Mouse (Mus musculus) neural tube, embryonic 15.5 days (tissue): ENCODE measurements around the gene Fam111a. TPM values are rescaled to one million over a fixed set of nuclear protein-coding genes. Genes with fewer than 3 reads are reported as not detected.
"Not testable (repeated sequence)": the region's sequence is repeated elsewhere in the genome, so short reads cannot be mapped to it uniquely, and the experiment has no call there.

Experiments
- ATAC-seq: fragments of 200-750 bp; cut with Nextera tagmentation; 2 replicates; pipeline ENCODE4 v1.8.0; 2017; ENCODE audit warnings: mild to moderate bottlenecking, moderate TSS enrichment, moderate library complexity; ENCODE audit not compliant: low FRiP score
- H3K27ac ChIP-seq: fragments of 300-500 bp; sonication (generic); replicated peaks from 2 replicates; pipeline ENCODE4 v1.5.1; 2015; ENCODE audit warnings: mild to moderate bottlenecking, inconsistent platforms
- H3K27me3 ChIP-seq: fragments of 300-500 bp; sonication (generic); replicated peaks from 2 replicates; pipeline ENCODE4 v1.6.1; 2015; ENCODE audit warnings: inconsistent platforms
- H3K36me3 ChIP-seq: fragments of 300-500 bp; sonication (generic); 2 replicates; pipeline ENCODE4 v1.6.1; 2015; ENCODE audit warnings: inconsistent platforms
- H3K4me1 ChIP-seq: fragments of 300-500 bp; sonication (generic); 2 replicates; pipeline ENCODE4 v1.6.1; 2015; ENCODE audit warnings: inconsistent platforms
- H3K4me2 ChIP-seq: fragments of 300-500 bp; sonication (generic); 2 replicates; pipeline ENCODE4 v1.6.1; 2015; ENCODE audit warnings: inconsistent platforms, mild to moderate bottlenecking, moderate library complexity
- H3K4me3 ChIP-seq: fragments of 300-500 bp; sonication (generic); replicated peaks from 2 replicates; pipeline ENCODE4 v1.5.1; 2015; ENCODE audit warnings: mild to moderate bottlenecking, inconsistent platforms
- H3K9ac ChIP-seq: fragments of 300-500 bp; sonication (generic); replicated peaks from 2 replicates; pipeline ENCODE4 v1.6.1; 2015; ENCODE audit warnings: mild to moderate bottlenecking, inconsistent platforms
- H3K9me3 ChIP-seq: fragments of 300-500 bp; sonication (generic); replicated peaks from 2 replicates; pipeline ENCODE4 v1.6.1; 2016; ENCODE audit warnings: inconsistent platforms
- WGBS: fragments of 180-500 bp; shearing (Covaris S2); methylation state at CpG from one replicate; pipeline ENCODE4 v1.1.7; 2015; ENCODE audit warnings: mixed read lengths; 5-methylcytosine and 5-hydroxymethylcytosine counted together
- polyA plus RNA-seq: library from polyadenylated mRNA; unstranded; fragments of >200 nt; fragmentation: Nextera tagmentation; extraction: Ambion mirVana; gene quantifications from 2 replicates; pipeline ENCODE4 v1.2.1, GENCODE M21; 2015

Gene Fam111a
- 6.2 and 11.7 TPM in 2 replicates for polyA plus RNA-seq

GRCm38 (mm10) chr19:12545440-12545839 lies at the start of gene Fam111a:
Gene Fam111a (plus strand): TSS chr19:12545740.
- H3K27me3 ChIP-seq, H3K4me2 ChIP-seq, H3K9me3 ChIP-seq, H3K9ac ChIP-seq, H3K27ac ChIP-seq, H3K4me1 ChIP-seq, ATAC-seq, H3K4me3 ChIP-seq, H3K36me3 ChIP-seq: not testable (repeated sequence)
- 94% methylated on average over 11 of the region's 11 CpGs for WGBS

GRCm38 (mm10) chr19:12496241-12496640 lies 49.3 kb upstream of the Fam111a start:
- 46% methylated on average over 2 of the region's 2 CpGs for WGBS
- Histone ChIP-seq H3K36me3 (peaks cover 9% of the 10 kb centered on the region), H3K9ac (no peak overlapping the region), H3K27me3 (no peaks in the 10 kb centered on the region), H3K9me3 (no peaks in the 10 kb centered on the region), H3K4me1 (peaks cover 67% of the 10 kb centered on the region), H3K4me2 (no peak overlapping the region), H3K27ac (no peak overlapping the region; the same call in 1 of the 2 replicates), H3K4me3 (no peak overlapping the region)
- ATAC-seq = no peak

- peaks cover 62% of the 10 kb centered on the region for H3K4me1 ChIP-seq
- no peak for ATAC-seq
- no peaks in the 10 kb centered on the region for H3K36me3 ChIP-seq
- peak overlapping the region; percentile 96 for H3K27ac ChIP-seq
- peak overlapping the region; percentile 78 for H3K4me2 ChIP-seq
- no peaks in the 10 kb centered on the region for H3K27me3 ChIP-seq
- H3K4me3 ChIP-seq = no peak overlapping the region
- 33% methylated on average over 2 of the region's 2 CpGs for WGBS
- H3K9ac ChIP-seq = no peak overlapping the region
- H3K9me3 ChIP-seq = no peaks in the 10 kb centered on the region
Measured at GRCm38 (mm10) chr19:12497909-12498308, 47.6 kb upstream of the Fam111a start.

- Histone ChIP-seq H3K27me3 (no peaks in the 10 kb centered on the region), H3K4me1 (peaks cover 62% of the 10 kb centered on the region), H3K9me3 (no peaks in the 10 kb centered on the region), H3K9ac (no peak overlapping the region), H3K27ac (peak overlapping the region; percentile 96), H3K4me3 (no peak overlapping the region), H3K36me3 (no peaks in the 10 kb centered on the region), H3K4me2 (peak overlapping the region; percentile 78)
- WGBS = 34% methylated on average over 4 of the region's 4 CpGs
- no peak for ATAC-seq
Measured at GRCm38 (mm10) chr19:12498321-12498720, 47.2 kb upstream of the Fam111a start.

GRCm38 (mm10) chr19:12498941-12499340 lies 46.6 kb upstream of the Fam111a start:
- no peaks in the 10 kb centered on the region for H3K36me3 ChIP-seq
- no CpG with 5 or more reads among the region's 1 CpGs for WGBS
- H3K4me2 ChIP-seq = peak overlapping the region; percentile 78
- ATAC-seq = no peak
- H3K4me3 ChIP-seq = no peak overlapping the region; the same call in 1 of the 2 replicates
- no peaks in the 10 kb centered on the region for H3K9me3 ChIP-seq
- peaks cover 55% of the 10 kb centered on the region for H3K4me1 ChIP-seq
- peak overlapping the region; percentile 96 for H3K27ac ChIP-seq
- no peaks in the 10 kb centered on the region for H3K27me3 ChIP-seq
- peak overlapping the region; percentile 92; the same call in 1 of the 2 replicates for H3K9ac ChIP-seq

GRCm38 (mm10) chr19:12499485-12499884 lies 46.1 kb upstream of the Fam111a start:
- Histone ChIP-seq H3K4me2 (peak overlapping the region; percentile 78), H3K9ac (peak overlapping the region; percentile 92), H3K4me1 (peaks cover 53% of the 10 kb centered on the region), H3K27ac (peak overlapping the region; percentile 96), H3K9me3 (no peaks in the 10 kb centered on the region), H3K4me3 (peak overlapping the region; percentile 84), H3K36me3 (no peaks in the 10 kb centered on the region), H3K27me3 (no peaks in the 10 kb centered on the region)
- WGBS = 2% methylated on average over 2 of the region's 2 CpGs
- no peak for ATAC-seq

- no peaks in the 10 kb centered on the region for H3K27me3 ChIP-seq
- H3K27ac ChIP-seq = peak overlapping the region; percentile 96
- H3K9me3 ChIP-seq = no peaks in the 10 kb centered on the region
- peaks cover 49% of the 10 kb centered on the region for H3K4me1 ChIP-seq
- H3K4me3 ChIP-seq = peak overlapping the region; percentile 84
- peak overlapping the region; percentile 92 for H3K9ac ChIP-seq
- 2% methylated on average over 3 of the region's 3 CpGs for WGBS
- H3K4me2 ChIP-seq = peak overlapping the region; percentile 78
- ATAC-seq = peak; percentile 9; the same call in 1 of the 2 replicates
- no peaks in the 10 kb centered on the region for H3K36me3 ChIP-seq
Measured at GRCm38 (mm10) chr19:12500124-12500523, 45.4 kb upstream of the Fam111a start.

- Histone ChIP-seq H3K27me3 (no peaks in the 10 kb centered on the region), H3K9me3 (no peaks in the 10 kb centered on the region), H3K4me1 (peaks cover 43% of the 10 kb centered on the region), H3K4me3 (peak overlapping the region; percentile 84), H3K27ac (peak overlapping the region; percentile 96), H3K4me2 (peak overlapping the region; percentile 78), H3K9ac (peak overlapping the region; percentile 92), H3K36me3 (no peaks in the 10 kb centered on the region)
- peak; percentile 64 for ATAC-seq
- WGBS = under 1% methylated on average over 38 of the region's 38 CpGs
Measured at GRCm38 (mm10) chr19:12500881-12501311, 44.6 kb upstream of the Fam111a start.

GRCm38 (mm10) chr19:12501370-12502347 lies 43.9 kb upstream of the Fam111a start, which contains the start of gene Dtx4:
Gene Dtx4 (minus strand): TSS chr19:12501454.
- H3K36me3 ChIP-seq = no peaks in the 10 kb centered on the region
- peak within 1 kb of the TSS; percentile 92 for H3K9ac ChIP-seq
- H3K27ac ChIP-seq = peak within 1 kb of the TSS; percentile 96
- H3K27me3 ChIP-seq = no peaks in the 10 kb centered on the region
- peaks cover 38% of the 10 kb centered on the region for H3K4me1 ChIP-seq
- under 1% methylated on average over 61 of the region's 80 CpGs for WGBS
- H3K9me3 ChIP-seq = no peaks in the 10 kb centered on the region
- H3K4me3 ChIP-seq = peak within 1 kb of the TSS; percentile 84
- ATAC-seq = peak; percentile 92
- H3K4me2 ChIP-seq = peak within 1 kb of the TSS; percentile 78

- Histone ChIP-seq H3K27me3 (no peaks in the 10 kb centered on the region), H3K9me3 (no peaks in the 10 kb centered on the region), H3K4me3 (no peak overlapping the region), H3K4me1 (peaks cover 30% of the 10 kb centered on the region), H3K36me3 (no peaks in the 10 kb centered on the region), H3K27ac (no peak overlapping the region), H3K4me2 (no peak overlapping the region), H3K9ac (no peak overlapping the region)
- no peak for ATAC-seq
- WGBS = 92% methylated on average over 7 of the region's 7 CpGs
Measured at GRCm38 (mm10) chr19:12502756-12503155, 42.8 kb upstream of the Fam111a start.

- H3K4me1 ChIP-seq = peaks cover 5% of the 10 kb centered on the region
- H3K4me2 ChIP-seq = no peak overlapping the region
- no peak for ATAC-seq
- H3K4me3 ChIP-seq = no peak overlapping the region
- H3K9me3 ChIP-seq = no peaks in the 10 kb centered on the region
- no peaks in the 10 kb centered on the region for H3K36me3 ChIP-seq
- H3K27me3 ChIP-seq = no peaks in the 10 kb centered on the region
- H3K27ac ChIP-seq = no peak overlapping the region
- H3K9ac ChIP-seq = no peak overlapping the region
Measured at GRCm38 (mm10) chr19:12514621-12515020, 30.9 kb upstream of the Fam111a start.
